ENCODE assay signal across 16 mouse cellular contexts in genomic region chr8:109697754-109698153, GRCm38 (mm10).
"Had no signal": no experiment of that assay in that cellular context is flagged by ENCODE, and none has a peak within 500 bp of the region (broad histone marks: within the 10 kb centered on the region; RNA-seq: fewer than 3 reads in every experiment).

No protein-coding gene starts in this region.

- DNase-seq: heart, postnatal 10 days; heart, postnatal 14 days; heart, postnatal 36 days; heart, postnatal 4 days; kidney, adult 11 months; kidney, adult 18-20 months; kidney, adult 2 months; kidney, adult 8-10 months; kidney, adult 9 months; kidney, postnatal 10 days; kidney, postnatal 14 days; kidney, postnatal 25 days; kidney, postnatal 36 days; kidney, postnatal 4 days; layer of hippocampus, adult 9-11 months; layer of hippocampus, postnatal 36 days had no signal
